Mouse (Mus musculus) lung, postnatal 14 days (tissue): ENCODE data around the gene Cmtm5.

ENCODE experiments used
- DNase-seq: peaks from one replicate; pipeline ENCODE4 v3.0.0; 2021

The Cmtm5 gene

GRCm38 (mm10) chr14:54935904-54936830 lies at the start of gene Cmtm5:
Cmtm5 (plus strand) TSS chr14:54936261.
- DNase-seq: no peak

DNA sequence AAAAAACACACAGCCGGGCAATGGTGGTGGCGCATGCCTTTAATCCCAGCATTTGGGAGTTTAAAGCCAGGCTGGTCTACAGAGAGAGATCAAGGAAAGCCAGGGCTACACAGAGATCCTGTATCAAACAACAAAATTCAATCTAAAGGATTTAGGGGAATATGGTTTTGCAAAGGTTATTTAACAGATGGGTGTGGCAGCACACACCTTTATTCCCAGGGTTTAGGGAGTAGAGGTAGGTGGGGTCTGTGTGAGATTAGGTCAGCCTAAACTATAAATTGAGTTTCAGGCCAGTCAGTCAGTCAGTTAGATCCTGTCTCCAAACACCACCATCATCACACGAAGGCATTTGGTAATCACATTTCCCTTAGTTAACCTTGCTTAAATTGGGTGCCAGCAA lies 43.9 kb upstream of the Cmtm5 start, which contains the start of gene Pabpn1:
Gene Pabpn1 (plus strand): TSS at position 301 of the 400 bp plus-strand sequence.
- DNase-seq: no peak

DNA sequence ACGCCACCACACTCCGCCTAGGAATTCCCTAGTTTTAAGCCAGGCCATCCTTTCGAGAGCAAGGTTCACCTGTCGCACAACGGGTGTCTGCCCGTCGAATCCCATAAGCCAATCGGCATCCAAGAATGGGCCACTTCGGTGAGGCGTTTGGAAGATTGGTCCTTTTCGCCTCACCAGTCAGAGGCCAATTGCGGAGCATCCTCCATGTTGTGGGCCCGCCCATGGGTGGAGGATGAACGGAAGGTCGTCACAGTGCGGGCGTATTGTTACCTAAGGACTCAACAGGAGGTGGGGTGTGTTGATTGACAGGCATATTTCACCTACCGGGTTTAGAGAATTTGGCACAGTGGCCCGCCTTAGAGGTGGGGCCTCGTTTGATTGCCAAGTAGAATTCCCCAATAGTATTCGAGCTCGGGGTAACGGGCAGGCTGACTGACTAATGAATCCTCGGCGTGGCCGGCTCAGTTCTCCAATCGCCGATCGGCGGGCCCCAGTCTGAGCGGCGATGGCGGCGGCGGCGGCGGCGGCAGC lies 42.3 kb upstream of the Cmtm5 start:
- DNase-seq: peak; percentile 95

DNA sequence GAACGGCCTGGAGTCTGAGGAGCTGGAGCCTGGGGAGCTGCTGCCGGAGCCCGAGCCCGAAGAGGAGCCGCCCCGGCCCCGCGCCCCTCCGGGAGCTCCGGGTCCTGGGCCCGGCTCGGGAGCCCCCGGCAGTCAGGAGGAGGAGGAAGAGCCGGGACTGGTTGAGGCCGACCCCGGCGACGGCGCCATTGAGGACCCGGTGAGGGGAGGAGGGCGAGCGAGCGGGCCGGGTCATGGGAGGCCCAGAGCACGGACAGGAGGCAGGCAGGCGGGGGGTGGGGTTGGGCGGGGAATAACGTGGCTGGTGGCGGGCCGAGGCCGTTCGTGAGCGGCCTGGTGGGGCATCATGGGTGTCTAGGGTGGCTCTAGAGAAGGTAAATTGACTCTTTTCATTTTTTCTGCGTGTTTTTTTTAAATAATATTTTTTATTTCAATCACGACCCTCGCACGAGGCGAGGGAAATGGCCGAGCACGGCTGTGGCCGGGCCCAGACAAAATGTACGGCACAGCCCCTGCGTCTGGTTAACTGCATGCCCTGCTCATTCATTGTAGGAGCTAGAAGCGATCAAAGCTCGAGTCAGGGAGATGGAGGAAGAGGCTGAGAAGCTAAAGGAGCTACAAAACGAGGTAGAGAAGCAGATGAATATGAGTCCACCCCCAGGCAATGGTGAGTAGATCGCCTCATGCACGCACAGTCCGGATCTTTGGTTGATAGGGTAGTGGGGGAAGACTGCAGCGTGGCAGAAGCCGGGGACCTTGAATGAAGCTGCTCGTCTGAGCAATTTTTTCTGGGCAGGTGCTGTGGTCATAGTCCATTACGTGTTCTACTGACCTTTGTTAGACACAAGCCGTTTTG lies 41.5 kb upstream of the Cmtm5 start:
- DNase-seq: peak; percentile 67

- no peak for DNase-seq
Measured at GRCm38 (mm10) chr14:54897445-54897844, 38.6 kb upstream of the Cmtm5 start.

DNA sequence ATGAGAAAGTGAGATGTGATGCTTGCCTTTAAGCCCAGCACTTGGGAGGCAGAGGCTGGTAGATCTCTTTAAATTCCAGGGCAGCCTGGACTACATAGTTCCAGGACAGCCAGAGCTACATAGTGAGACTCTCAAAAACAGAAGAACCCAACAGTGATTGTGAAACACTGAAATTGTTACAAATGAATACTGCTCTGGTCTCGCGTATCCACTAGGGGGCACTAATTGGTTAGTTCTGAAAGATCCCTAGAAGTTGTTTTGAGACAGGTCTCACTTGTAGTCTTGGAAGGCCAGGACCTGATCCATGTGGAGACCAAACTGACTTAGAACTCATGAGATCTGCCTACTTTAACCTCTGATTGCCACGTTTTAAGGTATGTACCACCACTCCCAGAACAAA lies 35.7 kb upstream of the Cmtm5 start:
- DNase-seq: peak; percentile 81

DNA sequence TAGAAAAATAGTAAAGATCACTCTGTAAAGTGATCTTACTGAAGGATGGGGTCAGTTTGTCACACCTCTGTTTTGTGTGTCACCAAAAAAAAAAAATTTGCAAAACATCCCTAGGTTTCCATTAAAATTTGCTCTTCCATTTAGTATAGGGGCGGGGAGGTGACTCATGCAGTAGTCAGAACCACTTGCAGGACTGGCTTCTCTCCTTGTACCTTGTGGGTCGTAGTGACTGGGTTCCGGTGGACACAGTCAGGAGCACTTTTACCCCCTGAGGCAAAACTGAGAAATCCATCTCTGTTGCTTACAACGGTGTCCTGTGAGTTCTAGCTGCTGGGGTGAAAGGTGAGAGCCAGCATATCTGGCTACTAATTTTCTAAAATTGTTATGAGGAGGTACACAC lies 32.4 kb upstream of the Cmtm5 start:
- no peak for DNase-seq

GRCm38 (mm10) chr14:54908682-54909081 lies 27.4 kb upstream of the Cmtm5 start:
- DNase-seq: no peak

- DNase-seq: no peak
Measured at GRCm38 (mm10) chr14:54912109-54912850, 23.8 kb upstream of the Cmtm5 start.

DNA sequence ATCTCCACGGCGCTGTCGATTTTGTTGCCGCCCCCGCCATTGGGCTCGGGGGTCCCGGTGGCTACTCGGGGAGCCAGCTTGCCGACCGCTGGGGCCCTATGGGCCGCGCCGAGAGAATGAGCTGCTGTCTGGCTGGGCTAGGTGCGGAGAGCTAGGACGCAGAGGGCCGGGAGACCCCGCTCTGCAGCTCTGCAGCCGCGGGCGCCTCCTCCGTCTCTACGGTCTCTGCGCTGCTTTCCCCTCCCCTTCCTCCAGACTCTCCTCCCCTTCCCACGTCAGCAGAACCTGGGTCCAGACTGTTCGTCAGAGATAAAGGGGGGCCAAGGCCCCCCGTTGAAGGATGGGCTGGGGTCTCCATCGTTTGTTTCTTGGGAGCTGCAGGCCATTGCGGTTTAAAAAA lies 23.2 kb upstream of the Cmtm5 start, which contains the start of gene Slc22a17:
Gene Slc22a17 (minus strand): TSS at position 247 of the 400 bp plus-strand sequence.
- peak; percentile 72 for DNase-seq

GRCm38 (mm10) chr14:54913343-54913742 lies 22.7 kb upstream of the Cmtm5 start:
- no peak for DNase-seq

- DNase-seq: no peak
Measured at GRCm38 (mm10) chr14:54920076-54920685, 15.9 kb upstream of the Cmtm5 start.

DNA sequence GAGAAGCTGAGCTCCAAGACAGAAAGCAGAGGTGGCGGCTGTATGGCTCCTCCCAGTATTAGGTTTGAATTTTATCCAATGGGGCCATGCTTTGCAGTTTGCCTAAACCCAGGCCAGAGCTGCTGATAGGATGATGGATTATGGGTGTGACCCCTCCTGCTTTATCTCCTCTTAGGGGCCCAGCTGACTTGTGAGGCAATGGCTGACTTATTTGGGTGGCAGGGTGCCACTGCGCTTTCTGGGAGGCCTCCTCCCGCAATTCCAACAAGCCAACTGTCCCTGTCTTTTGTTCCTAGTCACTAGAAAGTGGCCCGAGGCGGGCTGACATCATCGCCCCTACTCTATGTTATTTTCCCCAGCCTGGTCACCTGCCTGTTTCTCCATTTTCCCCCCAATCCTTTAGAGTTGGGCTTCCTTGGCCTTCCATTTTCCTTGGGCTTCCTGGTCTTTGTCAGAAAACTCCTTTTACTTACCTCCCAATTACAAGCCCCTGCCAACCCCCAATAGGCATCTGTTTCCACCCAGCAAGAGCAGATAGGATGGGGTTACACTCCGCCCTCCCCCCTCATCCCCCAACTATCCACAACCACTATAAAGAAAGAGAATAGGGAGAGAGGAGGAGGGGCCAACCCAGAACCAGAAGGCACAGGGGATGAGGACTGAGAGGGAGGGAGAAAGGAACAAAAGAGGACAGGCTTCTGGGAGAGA lies 11.3 kb upstream of the Cmtm5 start:
- DNase-seq: peak; percentile 35

DNA sequence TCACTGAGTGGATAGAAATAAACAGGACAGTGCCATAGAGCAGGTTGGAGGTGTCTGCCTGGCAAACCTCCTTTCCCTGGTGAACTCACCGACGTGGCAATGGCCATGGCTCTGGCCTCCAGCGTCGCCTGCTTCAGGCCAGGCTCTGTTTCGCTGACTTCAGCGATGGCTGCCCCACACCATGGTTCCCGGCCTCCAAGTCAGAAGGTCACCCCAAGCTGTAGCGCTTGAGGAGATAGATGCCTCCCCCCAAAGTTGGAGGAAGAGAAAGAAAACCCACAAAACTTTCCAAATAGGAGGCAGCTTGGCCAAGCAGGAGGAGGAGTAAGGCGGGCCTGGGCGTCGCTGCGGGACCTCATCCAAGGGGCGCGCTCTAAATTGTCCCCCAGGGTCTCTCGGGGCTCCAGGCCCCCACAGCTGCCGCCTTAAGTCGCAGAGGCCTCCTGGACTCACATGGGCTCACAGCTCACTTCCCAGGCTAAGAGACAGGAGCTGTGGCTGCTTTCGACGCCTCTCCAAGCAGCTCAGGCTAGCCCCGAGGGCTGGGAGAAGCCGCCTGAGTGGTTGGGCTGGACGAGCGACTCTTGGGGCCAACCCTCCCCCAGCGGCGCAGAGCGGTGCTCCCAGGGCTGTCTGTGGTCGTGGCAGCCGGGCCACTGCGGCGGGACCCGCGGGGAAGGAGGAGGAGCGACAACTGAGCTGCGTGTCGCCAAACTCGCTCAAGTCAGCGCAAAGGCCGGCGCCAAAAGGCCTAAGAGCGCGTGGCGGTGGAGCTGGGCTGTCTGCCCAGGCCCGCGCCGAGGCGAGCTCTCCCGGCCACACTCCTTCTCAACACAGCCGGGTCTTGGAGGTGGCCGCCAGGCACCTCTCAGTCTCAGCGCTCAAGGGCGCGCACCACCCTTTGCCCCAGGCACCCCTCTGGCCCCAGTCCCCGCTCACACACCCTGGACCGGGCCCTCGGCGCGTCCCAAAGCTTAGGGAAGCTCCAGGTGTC lies 10.4 kb upstream of the Cmtm5 start, which contains the start of gene Efs:
Gene Efs (minus strand): TSS at position 778 of the 994 bp plus-strand sequence.
- peak; percentile 50 for DNase-seq

GRCm38 (mm10) chr14:54926401-54927158 lies 9.5 kb upstream of the Cmtm5 start:
- peak; percentile 40 for DNase-seq

- no peak for DNase-seq
Measured at GRCm38 (mm10) chr14:54927296-54927695, 8.8 kb upstream of the Cmtm5 start.

DNA sequence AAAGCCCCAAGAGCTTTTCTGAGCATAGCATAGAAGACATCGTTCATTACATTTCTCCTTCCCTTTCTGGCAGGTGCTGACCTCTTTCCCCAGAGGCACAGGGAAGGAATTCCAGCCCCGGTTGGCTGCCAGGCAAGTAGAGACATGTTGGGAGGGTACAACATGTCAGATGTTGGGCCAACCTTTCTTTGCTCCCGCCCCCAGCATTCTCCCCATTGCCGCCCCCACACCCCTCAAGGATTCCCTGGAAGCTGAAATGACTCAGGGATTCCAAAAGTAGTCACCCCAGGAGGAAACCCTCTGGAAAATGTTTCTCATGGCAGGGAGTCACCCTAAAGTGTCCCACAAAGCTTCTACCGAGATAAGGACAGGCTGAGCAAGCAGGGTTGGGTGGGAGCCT lies 6.3 kb upstream of the Cmtm5 start:
- no peak for DNase-seq

DNA sequence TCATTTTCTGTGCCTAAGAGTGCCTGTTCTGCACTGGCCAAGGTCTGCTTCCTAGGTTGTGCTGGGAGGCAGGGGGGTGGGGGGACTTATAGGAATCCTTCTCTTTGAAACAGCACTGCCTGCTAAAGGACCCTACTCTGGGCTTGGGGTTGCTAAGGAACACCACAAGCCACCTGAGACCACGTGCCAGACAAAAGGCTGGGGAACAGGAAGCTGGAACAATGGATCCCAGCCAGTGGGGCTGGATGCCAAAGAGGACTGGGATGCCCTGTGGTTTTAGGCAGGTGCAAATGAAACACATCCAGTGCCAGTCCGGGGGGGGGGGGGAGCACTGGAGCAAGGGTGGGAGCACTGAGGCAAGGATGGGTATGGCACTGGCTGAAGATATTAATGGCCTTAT lies 5.6 kb upstream of the Cmtm5 start:
- DNase-seq: no peak

DNA sequence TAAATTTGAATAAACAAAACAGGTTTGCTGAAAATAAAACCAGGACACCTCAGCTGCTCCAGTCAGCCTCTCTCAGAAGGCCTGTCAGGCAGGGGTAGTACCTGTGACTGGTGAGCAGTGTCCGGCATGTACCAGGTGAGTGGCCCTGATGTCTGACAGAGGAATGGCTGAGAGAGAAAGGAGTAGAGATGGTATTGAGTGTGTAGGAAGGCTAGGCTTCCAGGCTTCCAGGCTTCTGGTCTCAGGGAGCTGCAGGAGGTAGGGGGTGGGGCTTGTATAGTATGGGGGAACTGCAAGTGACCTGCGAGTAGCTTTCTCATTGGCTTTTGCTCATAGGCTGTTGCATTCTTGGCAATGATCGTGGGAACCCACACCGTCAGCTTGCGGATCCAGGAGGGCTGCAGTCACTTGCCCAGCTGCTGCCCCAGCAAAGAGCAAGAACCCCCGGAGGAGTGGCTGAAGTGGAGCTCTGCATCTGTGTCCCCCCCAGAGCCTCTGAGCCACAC lies 3.4 kb upstream of the Cmtm5 start, which contains the start of gene Il25:
Gene Il25 (plus strand): TSS at position 51 of the 506 bp plus-strand sequence.
- no peak for DNase-seq
